Mouse (Mus musculus): ENCODE results near the gene Fxyd4. TPM values are rescaled to one million over a fixed set of nuclear protein-coding genes. Genes with fewer than 3 reads are reported as not detected.

The Fxyd4 gene
- polyA plus RNA-seq, 1 experiment from 2014 or later: 4.4 TPM

- Histone ChIP-seq H3K4me2 (replicated peaks; ENCODE audit: low read depth, low read length) (no peak overlapping the region), H3K4me1 (ENCODE audit: control insufficient read depth, insufficient read depth, low read length) (no peaks in the 10 kb centered on the region), H3K9ac (replicated peaks; ENCODE audit: low read depth, low read length) (no peak overlapping the region), H3K36me3 (ENCODE audit: control insufficient read depth, insufficient read depth, low read length) (no peaks in the 10 kb centered on the region), H3K9me3 (ENCODE audit: control insufficient read depth, low read depth, low read length) (no peaks in the 10 kb centered on the region), H3K4me3 (ENCODE audit: low read depth, low read length) (no peak overlapping the region), H3K27ac (ENCODE audit: low read length) (no peak overlapping the region), H3K27me3 (ENCODE audit: control insufficient read depth, insufficient read depth, low read length) (no peaks in the 10 kb centered on the region)
- WGBS: 85% methylated on average over 2 of the region's 2 CpGs
- ATAC-seq (ENCODE audit: insufficient number of reproducible peaks, insufficient read depth, low FRiP score, low read depth): no peak
These were observed 48.8 kb downstream of the Fxyd4 start for GRCm38 (mm10) chr6:117888642-117889096.

GRCm38 (mm10) chr6:117888032-117888431, 49.5 kb downstream of the Fxyd4 start:
- no peak for ATAC-seq (ENCODE audit: insufficient number of reproducible peaks, insufficient read depth, low FRiP score, low read depth)

GRCm38 (mm10) chr6:117885943-117886342, 51.5 kb downstream of the Fxyd4 start:
- no peaks in the 10 kb centered on the region for H3K9me3 ChIP-seq (ENCODE audit: control insufficient read depth, low read depth, low read length)
- no peak overlapping the region for H3K4me2 ChIP-seq (replicated peaks; ENCODE audit: low read depth, low read length)
- no peak overlapping the region for H3K27ac ChIP-seq (ENCODE audit: low read length)
- 80% methylated on average over 2 of the region's 2 CpGs for WGBS
- H3K4me1 ChIP-seq (ENCODE audit: control insufficient read depth, insufficient read depth, low read length): 0 out of 2 replicates have a peak, but pooled peaks cover 1% of the 10 kb centered on the region
- no peak overlapping the region for H3K4me3 ChIP-seq (ENCODE audit: low read depth, low read length)
- H3K9ac ChIP-seq (replicated peaks; ENCODE audit: low read depth, low read length): no peak overlapping the region
- no peaks in the 10 kb centered on the region for H3K27me3 ChIP-seq (ENCODE audit: control insufficient read depth, insufficient read depth, low read length)
- H3K36me3 ChIP-seq (ENCODE audit: control insufficient read depth, insufficient read depth, low read length): no peaks in the 10 kb centered on the region
- ATAC-seq (ENCODE audit: insufficient number of reproducible peaks, insufficient read depth, low FRiP score, low read depth): no peak

More at GRCm38 (mm10) chr6:117888032-117888431, 49.5 kb downstream of the Fxyd4 start:
- Histone ChIP-seq H3K36me3 (ENCODE audit: control insufficient read depth, insufficient read depth, low read length) (no peaks in the 10 kb centered on the region), H3K4me1 (ENCODE audit: control insufficient read depth, insufficient read depth, low read length) (no peaks in the 10 kb centered on the region), H3K4me3 (ENCODE audit: low read depth, low read length) (no peak overlapping the region), H3K27me3 (ENCODE audit: control insufficient read depth, insufficient read depth, low read length) (no peaks in the 10 kb centered on the region), H3K4me2 (replicated peaks; ENCODE audit: low read depth, low read length) (no peak overlapping the region), H3K27ac (ENCODE audit: low read length) (no peak overlapping the region), H3K9me3 (ENCODE audit: control insufficient read depth, low read depth, low read length) (no peaks in the 10 kb centered on the region), H3K9ac (replicated peaks; ENCODE audit: low read depth, low read length) (no peak overlapping the region)
- 33% methylated on average over 1 of the region's 1 CpGs for WGBS

Small RNAs within 50 kb of the gene (microRNA-seq; reads per million reads assigned to microRNA genes)
- not detected for gene Gm25535

Other genes starting within 250 kb of the Fxyd4 start
- gene Zfp637, start 96.5 kb downstream of the Fxyd4 start, polyA plus RNA-seq (2014; fragmentation: Nextera tagmentation; extraction: Ambion mirVana): 126 and 141 TPM in 2 replicates
- gene Zfp239, start 75.6 kb downstream of the Fxyd4 start, polyA plus RNA-seq (2014; fragmentation: Nextera tagmentation; extraction: Ambion mirVana): 7.1 and 7.6 TPM in 2 replicates
- gene Hnrnpf, start 37.4 kb downstream of the Fxyd4 start, polyA plus RNA-seq (2014; fragmentation: Nextera tagmentation; extraction: Ambion mirVana): 685 and 701 TPM in 2 replicates
- gene Rasgef1a, start 73.7 kb upstream of the Fxyd4 start, polyA plus RNA-seq (2014; fragmentation: Nextera tagmentation; extraction: Ambion mirVana): 0.14 and 0.21 TPM in 2 replicates
- 15.1 and 18.5 TPM in 2 replicates for gene Csgalnact2, start 201.4 kb upstream of the Fxyd4 start, polyA plus RNA-seq (2014; fragmentation: Nextera tagmentation; extraction: Ambion mirVana)